Mouse (Mus musculus) small intestine, adult 2 months (tissue): ENCODE measurements around the gene Slc35b3. TPM values are rescaled to one million over a fixed set of nuclear protein-coding genes. Genes with fewer than 3 reads are reported as not detected.
A peak's percentile ranks its signal among the peaks of the same experiment; 100 is the strongest.

ENCODE experiments used
- H3K27ac ChIP-seq: fragments of 200-500 bp; 2 replicates; pipeline ENCODE4 v1.5.1; 2012; ENCODE audit warnings: low read depth, low read length, control low read depth, inconsistent platforms; ENCODE audit not compliant: insufficient read depth
- H3K27me3 ChIP-seq: fragments of 200-500 bp; 2 replicates; pipeline ENCODE4 v1.6.1; 2012; ENCODE audit warnings: mild to moderate bottlenecking, moderate library complexity, low read length, inconsistent platforms; ENCODE audit not compliant: control insufficient read depth, insufficient read depth
- H3K36me3 ChIP-seq: fragments of 200-500 bp; 2 replicates; pipeline ENCODE4 v1.6.1; 2012; ENCODE audit warnings: mild to moderate bottlenecking, low read length, control low read depth, inconsistent platforms; ENCODE audit not compliant: control insufficient read depth, insufficient read depth
- H3K4me1 ChIP-seq: fragments of 200-500 bp; 2 replicates; pipeline ENCODE4 v1.6.1; 2012; ENCODE audit warnings: low read length, inconsistent platforms, mixed read lengths; ENCODE audit not compliant: control insufficient read depth, insufficient read depth, insufficient read length
- H3K4me3 ChIP-seq: fragments of 200-500 bp; 2 replicates; pipeline ENCODE4 v1.5.1; 2012; ENCODE audit warnings: low read depth, mild to moderate bottlenecking, control low read depth, inconsistent platforms, low read length, moderate library complexity
- CTCF ChIP-seq: fragments of 200-500 bp; IDR thresholded peaks from 2 replicates; pipeline ENCODE4 v1.5.1; 2012; ENCODE audit warnings: low read depth, mild to moderate bottlenecking, control low read depth, inconsistent platforms, low read length, moderate library complexity, mixed read lengths; ENCODE audit not compliant: insufficient replicate concordance, insufficient read length; ENCODE audit errors: extremely low read depth
- POLR2A ChIP-seq: fragments of 200-500 bp; IDR thresholded peaks from 2 replicates; pipeline ENCODE4 v1.6.1; 2012; ENCODE audit warnings: low read depth, mild to moderate bottlenecking, control low read depth, inconsistent platforms, low read length, moderate library complexity
- WGBS: fragments of 180-500 bp; shearing (Covaris S2); methylation state at CpG from one replicate; pipeline ENCODE4 v1.1.7; 2018; 5-methylcytosine and 5-hydroxymethylcytosine counted together
- polyA plus RNA-seq: library from polyadenylated mRNA; depleted of rRNA; stranded (reverse); fragments of >200 nt; gene quantifications from 2 replicates; pipeline ENCODE4 v1.2.3, GENCODE M21; 2012

The Slc35b3 gene
- polyA plus RNA-seq, 1 experiment: 10.3 TPM

- Histone ChIP-seq H3K27ac (no peak overlapping the region), H3K36me3 (no peaks in the 10 kb centered on the region), H3K27me3 (no peaks in the 10 kb centered on the region), H3K4me3 (no peak overlapping the region), H3K4me1 (peaks cover 13% of the 10 kb centered on the region; the same call in 1 of the 2 replicates)
- TF ChIP-seq CTCF (no peak), POLR2A (no peak)
- 51% methylated on average over 2 of the region's 2 CpGs for WGBS
Measured at GRCm38 (mm10) chr13:38962771-38963170, 2.1 kb upstream of the Slc35b3 start.

DNA sequence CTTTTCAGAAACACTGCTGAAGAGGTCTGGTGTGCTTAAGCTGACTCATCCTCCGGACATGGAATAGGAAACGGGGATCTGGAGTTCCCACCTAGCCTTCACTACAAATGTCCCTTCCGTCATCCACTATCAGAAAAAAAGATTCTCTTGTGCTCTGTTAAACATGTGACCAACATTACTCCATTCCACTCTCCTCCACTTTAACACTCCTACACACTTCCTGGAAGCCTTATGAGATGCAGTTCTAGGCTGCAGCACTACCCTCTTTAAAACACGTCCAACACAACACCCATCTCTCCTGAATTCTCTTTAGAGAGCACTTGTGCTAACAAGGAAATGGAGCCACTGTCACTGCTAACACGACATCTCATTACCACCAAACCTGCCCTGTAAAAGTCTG, 2.6 kb downstream of the Slc35b3 start:
- peaks cover 20% of the 10 kb centered on the region; the same call in 1 of the 2 replicates for H3K4me1 ChIP-seq
- 11% methylated on average over 5 of the region's 5 CpGs for WGBS
- TF ChIP-seq CTCF (no peak), POLR2A (no peak)
- H3K36me3 ChIP-seq: peaks cover 24% of the 10 kb centered on the region
- 0 out of 2 replicates have a peak overlapping the region, but pooled peaks have one; percentile 37 for H3K27ac ChIP-seq
- no peaks in the 10 kb centered on the region for H3K27me3 ChIP-seq
- H3K4me3 ChIP-seq: no peak overlapping the region

GRCm38 (mm10) chr13:38946296-38947012, 14.2 kb downstream of the Slc35b3 start:
- 55% methylated on average over 3 of the region's 3 CpGs for WGBS
- Histone ChIP-seq H3K27ac (peak overlapping the region; percentile 56), H3K27me3 (no peaks in the 10 kb centered on the region), H3K36me3 (peaks cover 40% of the 10 kb centered on the region), H3K4me1 (peaks cover 18% of the 10 kb centered on the region; the same call in 1 of the 2 replicates), H3K4me3 (no peak overlapping the region)
- TF ChIP-seq POLR2A (no peak), CTCF (no peak)

- Histone ChIP-seq H3K27me3 (no peaks in the 10 kb centered on the region), H3K4me1 (peaks cover 22% of the 10 kb centered on the region), H3K36me3 (peaks cover 45% of the 10 kb centered on the region), H3K4me3 (no peak overlapping the region), H3K27ac (peak overlapping the region; percentile 56; the same call in 1 of the 2 replicates)
- TF ChIP-seq CTCF (no peak), POLR2A (no peak)
- 16% methylated on average over 1 of the region's 1 CpGs for WGBS
Measured at GRCm38 (mm10) chr13:38945767-38946166, 14.9 kb downstream of the Slc35b3 start.

GRCm38 (mm10) chr13:38944951-38945350, 15.7 kb downstream of the Slc35b3 start:
- Histone ChIP-seq H3K27ac (no peak overlapping the region), H3K27me3 (no peaks in the 10 kb centered on the region), H3K4me1 (peaks cover 22% of the 10 kb centered on the region), H3K4me3 (no peak overlapping the region), H3K36me3 (peaks cover 45% of the 10 kb centered on the region)
- no peak for TF ChIP-seq CTCF
- no peak for TF ChIP-seq POLR2A
- WGBS: 85% methylated on average over 6 of the region's 6 CpGs

- no peak overlapping the region for H3K27ac ChIP-seq
- H3K4me3 ChIP-seq: no peak overlapping the region
- TF ChIP-seq POLR2A (no peak), CTCF (no peak)
- peaks cover 12% of the 10 kb centered on the region for H3K4me1 ChIP-seq
- no peaks in the 10 kb centered on the region for H3K27me3 ChIP-seq
- WGBS: 82% methylated on average over 4 of the region's 4 CpGs
- H3K36me3 ChIP-seq: peaks cover 47% of the 10 kb centered on the region
Measured at GRCm38 (mm10) chr13:38941786-38942185, 18.9 kb downstream of the Slc35b3 start.

GRCm38 (mm10) chr13:38941280-38941679, 19.4 kb downstream of the Slc35b3 start:
- no peak overlapping the region for H3K27ac ChIP-seq
- TF ChIP-seq POLR2A: no peak
- no peak for TF ChIP-seq CTCF
- no peaks in the 10 kb centered on the region for H3K27me3 ChIP-seq
- no peak overlapping the region for H3K4me3 ChIP-seq
- H3K36me3 ChIP-seq: peaks cover 51% of the 10 kb centered on the region
- peaks cover 10% of the 10 kb centered on the region for H3K4me1 ChIP-seq
- WGBS: 68% methylated on average over 19 of the region's 19 CpGs
